Mouse (Mus musculus): ENCODE measurements around the gene Bicra. TPM values are rescaled to one million over a fixed set of nuclear protein-coding genes. Genes with fewer than 3 reads are reported as not detected.

Gene Bicra
- total RNA-seq, 2 experiments from 2014 or later = 8.1 to 8.2 TPM

- intact Hi-C loops (cut with DNase I) = loop anchor here (10.0 kb wide), 1 partner anchor 890 kb away; the partner anchor contains the start of gene Prkd2
- DNase-seq = no peak
Observed at GRCm38 (mm10) chr7:15954436-15954835, 93.3 kb downstream of the Bicra start.

DNA sequence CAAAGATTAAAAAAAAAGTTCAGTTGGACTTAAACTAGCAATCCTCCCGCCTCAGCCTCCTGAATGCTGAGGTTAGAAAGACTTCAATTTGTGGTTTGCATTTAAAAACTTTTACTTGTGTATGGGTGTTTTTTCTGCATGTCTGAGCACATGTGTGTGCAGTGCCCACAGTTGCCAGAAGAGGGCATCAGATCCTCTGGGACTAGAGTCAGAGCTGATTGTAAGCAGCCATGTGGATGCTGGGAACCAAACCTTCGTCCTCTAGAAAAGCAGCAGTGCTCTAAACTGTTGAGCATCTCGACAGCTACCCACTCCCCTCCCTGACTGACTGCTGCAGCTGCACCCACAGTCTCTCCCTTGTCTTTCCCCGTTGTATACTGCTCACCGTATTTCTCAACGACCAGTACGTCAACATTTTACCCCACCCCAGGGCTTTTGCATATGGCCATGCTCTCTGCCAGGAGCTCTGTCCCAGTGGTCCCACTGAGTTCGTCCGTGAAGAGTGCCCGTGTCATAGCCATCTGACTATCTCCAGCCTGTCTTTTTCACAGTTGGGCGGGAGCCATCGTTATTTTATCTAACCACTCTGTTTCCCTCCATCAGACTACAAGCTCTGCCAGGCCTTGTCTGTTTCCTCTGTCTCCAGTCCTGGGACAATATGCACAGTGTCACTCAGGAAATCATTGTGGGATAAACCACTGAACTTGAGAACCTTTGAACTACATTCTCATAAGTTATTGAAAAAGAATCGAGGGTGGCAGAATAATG is 94.2 kb downstream of the Bicra start:
- intact Hi-C loops (cut with DNase I) = loop anchor here (10.0 kb wide), 1 partner anchor 891 kb away; the partner anchor contains the start of gene Prkd2
- DNase-seq = no peak

GRCm38 (mm10) chr7:15952416-15952815 is 95.3 kb downstream of the Bicra start:
- DNase-seq = no peak
- intact Hi-C loops (cut with DNase I) = loop anchor here (10.0 kb wide), 1 partner anchor 892 kb away; the partner anchor contains the start of gene Prkd2

DNA sequence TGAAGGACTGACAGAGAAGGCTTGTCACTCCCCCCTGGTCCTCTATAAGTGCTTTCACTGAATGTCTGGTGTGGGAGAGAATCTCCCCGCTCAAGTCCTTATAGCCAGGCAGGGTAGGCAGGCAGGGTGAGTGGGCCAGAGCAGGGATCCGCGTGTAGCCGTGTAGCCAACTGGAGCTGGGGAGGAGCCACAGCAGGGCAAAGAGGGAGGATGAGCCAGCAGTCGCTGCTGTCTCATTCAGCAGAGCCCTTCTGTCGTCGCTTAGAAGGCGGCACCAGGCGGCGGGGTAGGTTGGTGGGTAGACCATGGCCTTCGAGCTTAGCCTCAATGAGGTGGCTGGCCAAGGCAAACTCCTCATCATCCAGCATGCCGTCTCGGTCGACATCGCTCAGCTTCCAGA is 97.7 kb downstream of the Bicra start:
- intact Hi-C loops (cut with DNase I) = loop anchor here (10.0 kb wide), 1 partner anchor 895 kb away; the partner anchor contains the start of gene Prkd2
- no peak for DNase-seq

GRCm38 (mm10) chr7:15949216-15949790 is 98.4 kb downstream of the Bicra start:
- no peak for DNase-seq
- intact Hi-C loops (cut with DNase I) = loop anchor here (2.0 kb wide), 1 partner anchor 17 kb away; no protein-coding TSS in a partner anchor

DNA sequence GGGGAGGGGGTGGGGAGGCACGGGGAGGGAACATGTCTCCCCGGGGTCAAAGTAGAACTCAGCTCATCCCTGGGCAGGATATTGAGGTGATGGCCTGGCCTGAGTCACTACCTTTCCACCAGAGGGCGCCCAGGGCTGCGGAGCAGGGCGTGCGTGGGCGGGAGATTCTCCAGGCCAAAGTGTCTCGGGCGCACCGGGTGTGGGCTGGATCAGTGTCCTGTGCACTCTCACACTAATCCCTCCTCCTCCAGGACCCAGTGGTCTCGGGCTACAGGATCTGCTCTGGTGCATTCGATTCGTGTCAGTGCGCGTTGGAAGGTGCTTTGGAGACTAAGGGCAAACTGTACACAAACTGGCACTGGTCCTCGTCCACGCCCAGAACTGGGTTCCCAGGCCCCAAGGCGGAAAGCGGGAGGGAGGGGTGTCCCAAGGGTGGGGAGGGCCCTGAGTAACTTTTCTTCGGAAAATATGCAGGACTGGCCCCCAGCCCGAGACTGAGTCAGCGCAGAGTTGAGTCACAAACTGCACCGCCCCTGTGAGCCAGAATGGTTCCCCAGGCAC is 99.3 kb downstream of the Bicra start:
- intact Hi-C loops (cut with DNase I) = loop anchor here (1.0 to 2.0 kb wide), 2 partner anchors 16 to 19 kb away; partner anchors contain the start of gene Ehd2
- DNase-seq = peak; percentile 93

GRCm38 (mm10) chr7:15947653-15948260 is 100.0 kb downstream of the Bicra start:
- no peak for DNase-seq
- intact Hi-C loops (cut with DNase I) = loop anchor here (1.0 to 2.0 kb wide), 2 partner anchors 15 to 20 kb away; partner anchors contain the start of gene Ehd2

GRCm38 (mm10) chr7:15945721-15946536 is 101.8 kb downstream of the Bicra start, which contains the start of gene Nop53:
Gene Nop53 (minus strand): TSS chr7:15946074.
- peak; percentile 92 to 97 for DNase-seq
- intact Hi-C loops (cut with DNase I) = no loop called here

DNA sequence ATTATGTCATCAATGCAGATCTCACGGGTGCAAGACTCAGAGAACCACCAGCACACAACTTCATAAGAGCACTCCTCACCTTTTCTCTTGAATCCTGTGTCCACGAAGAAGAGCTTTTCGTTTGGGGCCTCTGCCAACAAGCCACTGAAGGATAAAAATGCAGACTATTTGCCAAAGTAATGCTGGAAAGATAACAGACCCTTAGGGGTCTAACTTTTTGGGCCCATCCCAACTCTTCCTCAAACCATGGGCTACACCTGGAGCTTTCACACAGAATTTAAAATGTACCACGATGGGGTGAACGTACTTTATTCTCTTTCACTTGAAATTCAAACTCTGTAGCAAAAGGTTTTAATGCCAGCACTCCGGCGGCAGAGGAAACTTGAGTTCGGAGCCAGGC is 102.5 kb downstream of the Bicra start:
- DNase-seq = no peak
- intact Hi-C loops (cut with DNase I) = no loop called here

DNA sequence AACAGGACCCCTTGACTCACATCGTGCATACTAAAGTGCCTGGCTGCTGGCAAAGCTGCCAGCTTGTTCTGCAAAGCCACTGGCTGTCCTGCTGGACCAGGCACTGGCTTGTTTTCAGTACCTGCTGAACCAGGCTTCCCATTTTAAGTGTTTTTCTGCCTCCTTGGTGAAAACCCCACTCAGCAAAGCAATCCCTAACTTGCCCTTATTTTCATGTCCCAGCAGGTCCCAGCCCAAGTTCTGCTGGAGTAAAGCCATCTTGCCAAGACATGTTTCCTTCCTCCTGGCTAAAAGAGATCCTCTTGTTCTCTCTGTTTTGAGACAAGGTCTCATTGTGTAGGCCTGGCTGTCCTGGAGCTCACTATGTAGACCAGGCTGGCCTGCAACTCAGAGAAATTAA is 103.4 kb downstream of the Bicra start:
- intact Hi-C loops (cut with DNase I) = no loop called here

GRCm38 (mm10) chr7:15938621-15939020 is 109.1 kb downstream of the Bicra start:
- DNase-seq = no peak
- intact Hi-C loops (cut with DNase I) = no loop called here

More for the DNA sequence above, 103.4 kb downstream of the Bicra start:
- no peak for DNase-seq

DNA sequence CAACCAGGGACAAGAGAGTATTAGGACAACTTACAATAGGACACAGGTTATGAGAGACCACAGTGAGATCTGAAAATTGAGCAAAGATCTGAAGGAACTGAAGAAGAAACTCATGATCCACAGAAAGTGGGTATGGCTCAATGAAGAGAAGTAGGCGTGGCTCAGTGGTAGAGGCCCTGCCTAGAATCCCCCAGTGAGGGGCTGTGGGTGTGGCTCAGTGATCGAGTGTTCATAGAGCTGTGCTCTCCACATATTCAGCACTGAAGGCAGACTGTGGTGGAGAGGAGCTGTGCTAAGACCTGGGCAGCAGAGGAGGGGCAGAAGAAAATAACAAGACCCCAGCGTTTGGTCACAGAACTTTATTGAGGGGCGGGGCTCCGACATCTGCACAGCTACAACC is 110.2 kb downstream of the Bicra start:
- intact Hi-C loops (cut with DNase I) = no loop called here
- no peak for DNase-seq

- DNase-seq = peak; percentile 42 to 56
- intact Hi-C loops (cut with DNase I) = loop anchor here (1.0 to 2.0 kb wide), 2 partner anchors 15 to 29 kb away; no protein-coding TSS in a partner anchor
Observed at GRCm38 (mm10) chr7:15933437-15934359, 114.0 kb downstream of the Bicra start.

- no peak for DNase-seq
- intact Hi-C loops (cut with DNase I) = loop anchor here (2.0 kb wide), 1 partner anchor 17 kb away; no protein-coding TSS in a partner anchor
Observed at GRCm38 (mm10) chr7:15931635-15932034, 116.1 kb downstream of the Bicra start.

- intact Hi-C loops (cut with DNase I) = loop anchor here (1.0 kb wide), 1 partner anchor 37 kb away; the partner anchor contains the start of gene Ehd2
- DNase-seq = no peak
Observed at GRCm38 (mm10) chr7:15930543-15930942, 117.2 kb downstream of the Bicra start.

DNA sequence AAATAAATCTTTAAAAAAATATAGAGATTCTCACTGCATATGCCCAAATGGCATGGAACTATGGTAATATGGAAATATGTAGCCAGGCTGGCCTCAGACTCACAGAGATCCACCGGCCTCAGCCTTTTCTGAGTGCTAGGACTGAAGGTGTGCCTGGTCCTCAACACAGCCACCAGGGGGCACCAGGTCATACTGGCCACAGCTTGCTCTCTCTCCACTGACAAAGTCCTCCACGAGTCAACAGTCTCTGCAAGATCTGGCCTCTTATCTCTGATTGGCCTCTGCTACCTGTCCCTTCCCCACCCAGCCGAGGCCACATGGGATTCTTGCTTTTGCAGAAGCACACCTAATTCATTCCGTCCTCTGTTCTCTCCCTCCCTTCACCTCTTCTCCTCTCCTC is 117.8 kb downstream of the Bicra start:
- intact Hi-C loops (cut with DNase I) = loop anchor here (1.0 kb wide), 1 partner anchor 37 kb away; the partner anchor contains the start of gene Ehd2
- peak; percentile 77 to 80 for DNase-seq

DNA sequence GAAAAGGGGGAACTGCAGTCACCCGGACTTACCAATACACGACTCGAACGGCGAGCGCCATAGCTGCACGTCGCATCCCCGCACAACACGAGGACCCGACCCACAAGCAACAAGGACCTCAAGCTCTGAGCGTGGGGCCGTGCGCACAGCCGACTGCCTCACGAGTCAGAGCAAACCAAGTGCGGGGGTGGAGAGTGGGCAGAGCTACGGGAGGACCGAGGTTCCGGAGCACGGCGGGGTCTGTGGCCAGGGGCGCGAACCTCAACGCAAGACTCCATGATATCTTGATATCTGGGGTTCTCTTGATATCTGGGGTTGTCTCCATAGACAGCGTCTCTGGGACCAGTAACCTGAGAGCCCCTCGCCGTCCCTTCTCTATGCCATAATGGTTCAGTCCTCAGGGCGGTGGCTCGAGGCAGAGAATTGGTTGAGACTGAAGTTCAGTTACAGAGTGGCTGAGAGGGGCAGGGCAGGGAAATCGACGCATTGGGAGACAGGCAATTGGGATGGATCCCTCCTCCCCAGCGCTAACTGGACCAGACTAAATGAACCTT is 125.4 kb downstream of the Bicra start, which contains the start of gene Selenow:
Gene Selenow, minus strand, starts transcription at position 183 of the 554 bp plus-strand sequence.
- peak; percentile 90 to 96 for DNase-seq
- intact Hi-C loops (cut with DNase I) = loop anchor here (5.0 kb wide), 1 partner anchor 130 kb away; no protein-coding TSS in a partner anchor

DNA sequence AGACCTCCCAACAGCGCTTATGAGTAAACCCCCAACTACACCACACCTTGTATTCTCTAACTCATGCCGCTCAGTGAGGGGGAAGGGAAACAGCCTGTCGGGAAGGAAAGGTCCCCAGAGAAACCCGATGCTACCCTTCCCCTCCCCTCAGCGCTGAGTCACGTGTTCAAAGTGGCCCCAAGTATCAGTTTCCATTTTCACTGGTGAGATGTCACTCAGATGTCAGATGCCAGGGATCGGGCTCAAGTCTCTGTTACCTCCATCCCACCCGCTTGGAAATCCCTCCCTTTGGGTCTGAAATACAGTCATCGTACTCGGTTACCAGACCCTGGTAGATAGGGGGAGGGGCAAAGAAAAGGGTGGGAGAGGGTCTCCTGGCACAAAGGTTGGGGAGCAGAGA is 125.9 kb downstream of the Bicra start:
- intact Hi-C loops (cut with DNase I) = loop anchor here (5.0 kb wide), 1 partner anchor 131 kb away; no protein-coding TSS in a partner anchor

More for the DNA sequence above, 125.9 kb downstream of the Bicra start:
- no peak for DNase-seq

All from heart, postnatal 36 days (tissue).